Mouse (Mus musculus) liver, embryonic 18 days (tissue): ENCODE data around the gene Kmt2a. TPM values are rescaled to one million over a fixed set of nuclear protein-coding genes. Genes with fewer than 3 reads are reported as not detected.

Experiments
- polyA plus RNA-seq: library from polyadenylated mRNA; depleted of rRNA; stranded (reverse); fragments of >200 nt; gene quantifications from 2 replicates; pipeline ENCODE4 v1.2.3, GENCODE M21; 2012; rRNA removed

Gene Kmt2a
- 1.7 and 2.0 TPM in 2 replicates for polyA plus RNA-seq

GRCm38 (mm10) chr9:44881221-44881871 lies at the start of gene Kmt2a:
Kmt2a (minus strand) TSS chr9:44881296.

GRCm38 (mm10) chr9:44920374-44921122 lies 39.5 kb upstream of the Kmt2a start, which contains the start of gene Atp5l:
Atp5l (minus strand) TSS chr9:44920742.

GRCm38 (mm10) chr9:44802808-44803450 lies 78.2 kb downstream of the Kmt2a start, which contains the start of gene Ttc36:
Ttc36 (minus strand) TSS chr9:44803072.

GRCm38 (mm10) chr9:44799102-44799957 lies 81.8 kb downstream of the Kmt2a start, which contains the start of gene Tmem25:
Tmem25 (minus strand) TSS chr9:44799307.

DNA sequence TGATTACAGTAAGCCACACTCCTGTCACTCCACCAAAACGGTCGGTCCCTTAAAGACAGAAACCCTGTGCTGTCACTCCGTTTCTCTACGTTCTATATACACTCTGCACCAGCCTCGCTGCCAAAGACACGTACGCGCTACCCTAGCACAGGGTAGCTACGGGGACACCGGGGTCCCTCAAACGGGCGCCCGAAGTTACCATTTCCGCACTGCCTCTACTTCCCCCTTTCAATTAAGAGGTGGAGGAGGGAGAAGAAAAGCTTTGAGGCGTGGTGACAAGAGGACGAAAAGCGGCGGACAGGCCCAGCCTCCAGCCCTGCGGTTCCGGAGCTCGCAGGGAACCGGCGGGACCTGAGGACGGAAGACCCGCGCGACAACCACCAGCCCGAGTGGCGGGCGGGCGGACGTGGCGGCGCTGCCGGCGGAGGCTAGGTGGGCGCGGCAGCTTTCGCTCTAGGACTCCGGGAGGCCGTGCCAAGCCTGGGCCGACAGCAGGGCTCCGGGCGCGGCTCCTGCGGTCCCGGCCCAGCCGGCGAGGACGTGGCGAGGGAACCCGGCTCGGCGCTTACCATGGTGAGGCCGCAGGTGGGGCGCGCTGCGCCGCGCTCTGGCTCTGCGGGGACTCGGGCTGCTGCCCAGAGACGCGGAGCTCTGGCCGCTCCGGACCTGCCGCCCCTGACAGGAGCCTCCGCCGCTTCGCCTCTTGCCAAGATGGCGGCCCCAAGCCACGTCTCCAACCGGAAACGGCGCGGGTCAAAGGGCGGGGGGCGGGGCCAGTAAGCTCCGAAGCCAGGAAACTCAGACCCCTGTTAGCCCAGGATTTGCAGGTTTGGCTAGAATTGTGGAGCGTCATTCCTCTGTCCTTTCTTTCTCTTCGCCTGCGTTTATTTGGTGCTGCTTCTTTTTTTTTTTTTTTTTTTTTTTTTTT lies 113.7 kb downstream of the Kmt2a start, which contains the start of the genes Arcn1 and Ift46:
Gene Arcn1, minus strand, starts transcription at position 745 of the 928 bp plus-strand sequence.
Gene Ift46, plus strand, starts transcription at position 808 of the 928 bp plus-strand sequence.

Other genes starting within 250 kb of the Kmt2a start
- 0.01 and 0.08 TPM in 2 replicates for gene Treh, start 208.1 kb downstream of the Kmt2a start, polyA plus RNA-seq
- gene Phldb1, start 146.1 kb downstream of the Kmt2a start, polyA plus RNA-seq, result 3.0 and 3.7 TPM in 2 replicates
- gene Arcn1, start 113.5 kb downstream of the Kmt2a start, polyA plus RNA-seq, result 44.1 and 45.4 TPM in 2 replicates
- 20.5 and 22.6 TPM in 2 replicates for gene Ift46, start 113.4 kb downstream of the Kmt2a start, polyA plus RNA-seq
- gene Tmem25, start 82.0 kb downstream of the Kmt2a start, polyA plus RNA-seq, result 20.9 and 22.9 TPM in 2 replicates
- 260 and 292 TPM in 2 replicates for gene Ttc36, start 78.2 kb downstream of the Kmt2a start, polyA plus RNA-seq
- gene Atp5l, start 39.4 kb upstream of the Kmt2a start, polyA plus RNA-seq, result 458 and 467 TPM in 2 replicates
- 8.1 and 8.3 TPM in 2 replicates for gene Ube4a, start 84.3 kb upstream of the Kmt2a start, polyA plus RNA-seq
- 0.42 and 0.99 TPM in 2 replicates for gene Cd3g, start 99.1 kb upstream of the Kmt2a start, polyA plus RNA-seq
- gene Cd3d, start 100.5 kb upstream of the Kmt2a start, polyA plus RNA-seq, result 0.22 and 0.30 TPM in 2 replicates
- gene Cd3e, start 128.3 kb upstream of the Kmt2a start, polyA plus RNA-seq, result 0.02 TPM in 1 of 2 replicates, not detected in the other
- gene Mpzl2, start 158.5 kb upstream of the Kmt2a start, polyA plus RNA-seq, result 12.8 and 16.9 TPM in 2 replicates
- gene Mpzl3, start 173.9 kb upstream of the Kmt2a start, polyA plus RNA-seq, result 0.84 and 1.00 TPM in 2 replicates
- gene Jaml, start 197.9 kb upstream of the Kmt2a start, polyA plus RNA-seq, result 0.39 and 0.97 TPM in 2 replicates
- 0.07 and 0.10 TPM in 2 replicates for gene Scn2b, start 236.5 kb upstream of the Kmt2a start, polyA plus RNA-seq